Mouse (Mus musculus) forebrain, embryonic 11.5 days (tissue): Measurements from ENCODE around the gene Dnajc7. TPM values are rescaled to one million over a fixed set of nuclear protein-coding genes. Genes with fewer than 3 reads are reported as not detected.
"Not testable (repeated sequence)": the region's sequence is repeated elsewhere in the genome, so short reads cannot be mapped to it uniquely, and the experiment has no call there.

ENCODE experiments used
- ATAC-seq: fragments of 200-750 bp; cut with Nextera tagmentation; replicated peaks from 2 replicates; pipeline ENCODE4 v1.8.0; 2017; ENCODE audit warnings: moderate TSS enrichment; ENCODE audit not compliant: low FRiP score
- DNase-seq: peaks from one replicate; pipeline ENCODE4 v3.0.0-alpha.2; 2017; ENCODE audit warnings: low spot score
- H3K27ac ChIP-seq: fragments of 300-500 bp; sonication (generic); 2 replicates; pipeline ENCODE4 v1.5.1; 2014; ENCODE audit warnings: low read depth, low read length
- H3K27me3 ChIP-seq: fragments of 300-500 bp; sonication (generic); 2 replicates; pipeline ENCODE4 v1.6.1; 2014; ENCODE audit warnings: mild to moderate bottlenecking, low read length, mixed read lengths; ENCODE audit not compliant: control insufficient read depth, insufficient read depth
- H3K36me3 ChIP-seq: fragments of 300-500 bp; sonication (generic); 2 replicates; pipeline ENCODE4 v1.6.1; 2014; ENCODE audit warnings: mild to moderate bottlenecking, low read length, moderate library complexity, mixed read lengths; ENCODE audit not compliant: control insufficient read depth, insufficient read depth
- H3K4me1 ChIP-seq: fragments of 300-500 bp; sonication (generic); replicated peaks from 2 replicates; pipeline ENCODE4 v1.6.1; 2014; ENCODE audit warnings: low read length, mixed read lengths; ENCODE audit not compliant: control insufficient read depth, insufficient read depth
- H3K4me2 ChIP-seq: fragments of 300-500 bp; sonication (generic); 2 replicates; pipeline ENCODE4 v1.6.1; 2014; ENCODE audit warnings: low read depth, mild to moderate bottlenecking, low read length, moderate library complexity, mixed read lengths; ENCODE audit not compliant: severe bottlenecking
- H3K4me3 ChIP-seq: fragments of 300-500 bp; sonication (generic); 2 replicates; pipeline ENCODE4 v1.5.1; 2014; ENCODE audit warnings: low read depth, low read length
- H3K9ac ChIP-seq: fragments of 300-500 bp; sonication (generic); 2 replicates; pipeline ENCODE4 v1.6.1; 2014; ENCODE audit warnings: low read length
- H3K9me3 ChIP-seq: fragments of 300-500 bp; sonication (generic); 2 replicates; pipeline ENCODE4 v1.6.1; 2016; ENCODE audit warnings: low read length, mixed read lengths; ENCODE audit not compliant: control insufficient read depth
- WGBS: fragments of 180-500 bp; shearing (Covaris S2); extraction: QIAGEN DNeasy Blood & Tissue Kit; methylation state at CpG from one replicate; pipeline ENCODE4 v1.1.7; 2014; 5-methylcytosine and 5-hydroxymethylcytosine counted together
- polyA plus RNA-seq: library from polyadenylated mRNA; unstranded; fragments of >200 nt; fragmentation: Nextera tagmentation; extraction: Ambion mirVana; gene quantifications from 2 replicates; pipeline ENCODE4 v1.2.1, GENCODE M21; 2014

Dnajc7 gene
- polyA plus RNA-seq, 1 experiment from 2014 or later, result 95.9 TPM

DNA sequence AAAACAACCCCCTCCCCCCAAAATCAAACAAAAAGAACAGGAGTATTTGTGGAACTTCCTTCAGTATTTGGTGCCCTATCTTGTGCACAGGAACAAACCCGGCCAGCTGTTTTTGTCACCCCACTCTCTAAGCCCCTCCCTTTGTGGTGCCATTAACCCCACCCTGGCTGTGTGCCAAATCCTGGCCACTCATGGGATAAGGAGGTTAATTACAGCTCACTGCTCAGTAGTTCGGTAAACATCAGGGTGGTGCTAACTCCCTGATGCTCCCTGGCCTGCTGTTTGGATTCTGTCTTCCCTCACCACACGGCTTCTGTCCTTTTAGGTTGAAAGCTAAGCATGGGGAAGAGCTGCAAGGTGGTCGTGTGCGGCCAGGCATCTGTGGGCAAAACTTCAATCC lies 3.9 kb upstream of the Dnajc7 start:
- peak overlapping the region; percentile 23; the same call in 1 of the 2 replicates for H3K9ac ChIP-seq
- no peak for ATAC-seq
- WGBS, result 65% methylated on average over 5 of the region's 5 CpGs

DNA sequence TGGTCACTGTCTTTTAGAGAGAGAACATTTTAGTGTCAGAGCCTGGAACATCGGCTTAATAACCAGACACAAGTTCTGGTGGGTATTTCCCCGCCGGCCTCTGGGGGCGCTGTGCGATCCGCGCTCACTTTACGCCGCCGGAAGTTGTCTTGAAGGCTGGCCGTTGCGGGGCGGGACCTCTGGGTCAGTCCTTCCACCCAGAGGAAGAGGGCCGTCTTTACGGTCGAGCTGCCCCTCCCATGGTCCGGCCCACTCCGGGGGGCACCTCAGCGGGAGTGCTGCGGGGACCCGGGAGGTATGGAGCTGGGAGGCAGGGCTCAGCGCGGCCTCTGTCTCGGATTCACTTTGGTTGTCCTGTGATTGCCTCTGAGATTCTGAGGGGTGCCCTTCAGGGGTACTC lies 2.7 kb upstream of the Dnajc7 start:
- Histone ChIP-seq H3K9me3 (no peaks in the 10 kb centered on the region), H3K36me3 (no peaks in the 10 kb centered on the region; the same call in 1 of the 2 replicates), H3K27me3 (no peaks in the 10 kb centered on the region), H3K4me3 (peak overlapping the region; percentile 84), H3K27ac (peak overlapping the region; percentile 57), H3K4me1 (peaks cover 13% of the 10 kb centered on the region; the same call in 1 of the 2 replicates), H3K9ac (peak overlapping the region; percentile 88), H3K4me2 (peak overlapping the region; percentile 59)
- DNase-seq (peak; percentile 97), ATAC-seq (peak; percentile 69)
- under 1% methylated on average over 24 of the region's 24 CpGs for WGBS

More for the DNA sequence above, 3.9 kb upstream of the Dnajc7 start:
- no peaks in the 10 kb centered on the region for H3K27me3 ChIP-seq
- H3K4me1 ChIP-seq, result peaks cover 7% of the 10 kb centered on the region; the same call in 1 of the 2 replicates
- DNase-seq, result peak; percentile 68
- no peak overlapping the region for H3K27ac ChIP-seq
- H3K4me2 ChIP-seq, result peak overlapping the region; percentile 26; the same call in 1 of the 2 replicates
- H3K36me3 ChIP-seq, result no peaks in the 10 kb centered on the region; the same call in 1 of the 2 replicates
- no peaks in the 10 kb centered on the region for H3K9me3 ChIP-seq
- H3K4me3 ChIP-seq, result no peak overlapping the region

GRCm38 (mm10) chr11:100619485-100619975 lies 438 bp downstream of the Dnajc7 start:
- Histone ChIP-seq H3K4me3 (peak overlapping the region; percentile 98), H3K36me3 (no peaks in the 10 kb centered on the region), H3K4me2 (peak overlapping the region; percentile 88), H3K9me3 (no peaks in the 10 kb centered on the region), H3K9ac (peak overlapping the region; percentile 95), H3K4me1 (peaks cover 14% of the 10 kb centered on the region; the same call in 1 of the 2 replicates), H3K27ac (peak overlapping the region; percentile 85), H3K27me3 (no peaks in the 10 kb centered on the region)
- ATAC-seq (peak; percentile 95), DNase-seq (peak; percentile 99)
- 0% methylated on average over 40 of the region's 40 CpGs for WGBS

DNA sequence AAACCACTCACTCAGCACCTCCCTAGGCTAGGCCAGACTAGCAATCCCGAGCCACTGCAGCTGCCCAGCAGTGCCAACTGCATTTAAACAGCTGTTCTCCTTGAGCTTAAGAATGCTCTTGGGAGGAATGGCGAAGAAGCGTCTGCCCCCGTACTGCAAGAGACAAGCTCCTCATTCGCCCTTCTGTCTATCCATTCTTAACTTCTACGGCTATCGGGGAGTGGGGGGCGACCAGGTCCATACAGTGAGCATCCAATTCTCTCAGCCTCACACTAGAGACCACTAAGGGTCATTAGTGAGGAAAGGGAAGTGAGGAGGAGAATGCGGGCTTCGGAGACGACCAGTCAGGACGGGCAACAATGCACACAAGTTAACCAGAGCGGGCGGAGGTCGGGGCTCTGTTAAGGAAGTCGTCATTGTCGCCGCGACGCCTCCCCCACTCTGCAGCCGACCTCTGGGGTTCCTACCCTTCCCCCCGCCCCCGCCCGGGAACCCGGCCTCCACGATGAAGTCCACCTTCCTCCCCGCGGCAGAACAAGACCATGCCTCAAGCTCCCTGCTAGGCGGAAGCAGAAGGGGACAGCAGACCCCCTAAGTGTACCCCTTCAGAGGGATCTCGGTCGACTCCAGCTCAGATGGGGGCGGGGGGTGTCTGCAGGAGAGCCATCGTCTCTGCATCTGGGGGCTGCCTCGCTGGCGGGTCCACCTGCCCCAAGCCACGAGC lies 1.0 kb downstream of the Dnajc7 start, which contains the start of gene Nkiras2:
TSS of gene Nkiras2 (plus strand) at position 484 of the 724 bp plus-strand sequence.
- Histone ChIP-seq H3K4me3 (peak within 1 kb of the TSS; percentile 98), H3K36me3 (no peaks in the 10 kb centered on the region), H3K9ac (peak within 1 kb of the TSS; percentile 95), H3K27ac (peak within 1 kb of the TSS; percentile 85), H3K4me2 (peak within 1 kb of the TSS; percentile 88), H3K4me1 (peaks cover 11% of the 10 kb centered on the region; the same call in 1 of the 2 replicates), H3K27me3 (no peaks in the 10 kb centered on the region), H3K9me3 (no peaks in the 10 kb centered on the region)
- ATAC-seq (peak; percentile 63), DNase-seq (peak; percentile 85)
- 1% methylated on average over 36 of the region's 36 CpGs for WGBS

DNA sequence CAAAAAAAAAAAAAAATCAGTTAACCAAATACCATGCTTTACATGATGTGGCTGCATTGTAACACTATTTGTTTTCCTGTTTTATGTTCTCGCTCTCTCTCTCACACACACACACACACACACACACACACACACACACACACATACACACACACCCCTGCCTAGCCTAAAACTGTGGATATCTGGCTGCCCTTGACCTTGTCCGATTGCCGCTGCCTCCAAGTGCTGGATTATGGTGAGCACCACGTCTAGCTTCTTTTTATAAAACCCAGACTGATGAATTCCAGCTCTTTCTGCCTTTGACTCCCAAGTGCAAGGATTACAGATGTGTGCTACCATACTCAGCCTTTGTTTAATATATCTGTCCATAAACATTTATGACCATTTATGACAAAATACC lies 2.5 kb downstream of the Dnajc7 start:
- no peak for DNase-seq
- H3K4me3 ChIP-seq, result no peak overlapping the region
- H3K9me3 ChIP-seq, result no peaks in the 10 kb centered on the region
- H3K4me2 ChIP-seq, result peak overlapping the region; percentile 1; the same call in 1 of the 2 replicates
- H3K27ac ChIP-seq, result no peak overlapping the region
- ATAC-seq, result no peak
- H3K4me1 ChIP-seq, result peaks cover 10% of the 10 kb centered on the region; the same call in 1 of the 2 replicates
- H3K36me3 ChIP-seq, result no peaks in the 10 kb centered on the region
- no peak overlapping the region for H3K9ac ChIP-seq
- 92% methylated on average over 4 of the region's 4 CpGs for WGBS
- H3K27me3 ChIP-seq, result no peaks in the 10 kb centered on the region

DNA sequence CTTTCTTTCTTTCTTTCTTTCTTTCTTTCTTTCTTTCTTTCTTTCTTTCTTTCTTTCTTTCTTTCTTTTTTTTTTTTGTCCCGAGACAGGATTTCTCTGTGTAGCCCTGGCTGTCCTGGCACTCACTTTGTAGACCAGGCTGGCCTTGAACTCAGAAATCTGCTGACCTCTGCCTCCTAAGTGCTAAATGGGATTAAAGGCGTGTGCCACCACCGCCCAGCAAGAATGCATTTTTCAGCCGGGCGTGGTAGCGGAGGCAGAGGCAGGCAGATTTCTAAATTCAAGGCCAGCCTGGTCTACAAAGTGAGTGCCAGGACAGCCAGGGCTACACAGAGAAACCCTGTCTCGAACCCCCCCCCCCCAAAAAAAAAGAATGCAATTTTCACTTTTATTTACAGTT lies 3.1 kb downstream of the Dnajc7 start:
- H3K27me3 ChIP-seq, H3K4me3 ChIP-seq, ATAC-seq, H3K36me3 ChIP-seq, DNase-seq, H3K9me3 ChIP-seq, H3K4me1 ChIP-seq, H3K9ac ChIP-seq, H3K4me2 ChIP-seq, H3K27ac ChIP-seq: not testable (repeated sequence)
- 92% methylated on average over 7 of the region's 7 CpGs for WGBS

GRCm38 (mm10) chr11:100616332-100616731 lies 3.6 kb downstream of the Dnajc7 start:
- no peak overlapping the region for H3K4me3 ChIP-seq
- 91% methylated on average over 5 of the region's 5 CpGs for WGBS
- no peaks in the 10 kb centered on the region for H3K9me3 ChIP-seq
- ATAC-seq, result no peak
- H3K4me1 ChIP-seq, result peaks cover 10% of the 10 kb centered on the region; the same call in 1 of the 2 replicates
- H3K9ac ChIP-seq, result no peak overlapping the region
- H3K27me3 ChIP-seq, result no peaks in the 10 kb centered on the region
- H3K36me3 ChIP-seq, result no peaks in the 10 kb centered on the region
- no peak for DNase-seq
- no peak overlapping the region for H3K4me2 ChIP-seq
- no peak overlapping the region for H3K27ac ChIP-seq

GRCm38 (mm10) chr11:100613241-100613640 lies 6.7 kb downstream of the Dnajc7 start:
- no peaks in the 10 kb centered on the region for H3K9me3 ChIP-seq
- H3K36me3 ChIP-seq, result no peaks in the 10 kb centered on the region
- no peaks in the 10 kb centered on the region for H3K27me3 ChIP-seq
- ATAC-seq, result no peak
- H3K9ac ChIP-seq, result no peak overlapping the region
- H3K27ac ChIP-seq, result no peak overlapping the region
- H3K4me1 ChIP-seq, result peaks cover 5% of the 10 kb centered on the region; the same call in 1 of the 2 replicates
- WGBS, result 94% methylated on average over 3 of the region's 3 CpGs
- no peak overlapping the region for H3K4me2 ChIP-seq
- DNase-seq, result no peak
- no peak overlapping the region for H3K4me3 ChIP-seq
